Mouse (Mus musculus): ENCODE measurements at regions not wholly inside any gene's neighbourhood (a gene's known extent, or its start where the extent isn't known, plus 50 kb on each side); places are given as distances from the start of the nearest gene placed in this dataset.

DNA sequence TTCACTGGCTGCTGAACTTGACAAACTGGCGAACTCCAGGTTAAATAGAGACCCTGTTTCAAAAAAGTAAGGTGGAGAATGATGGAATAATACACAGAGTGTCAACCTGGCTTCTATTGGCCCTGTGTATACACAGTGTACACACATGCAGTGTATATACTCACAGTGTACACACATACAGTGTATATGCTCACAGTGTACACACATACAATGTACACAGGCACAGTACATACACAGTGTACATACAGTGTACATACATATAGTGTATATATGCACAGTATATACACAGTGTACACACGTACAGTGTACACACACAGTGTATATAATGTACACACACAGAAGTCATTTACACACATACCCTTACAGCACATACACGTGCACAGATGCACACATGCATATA is 52.4 kb upstream of the Aldh1b1 start:
- no peak for DNase-seq (ENCODE audit: low spot score in 2 of 2)

DNA sequence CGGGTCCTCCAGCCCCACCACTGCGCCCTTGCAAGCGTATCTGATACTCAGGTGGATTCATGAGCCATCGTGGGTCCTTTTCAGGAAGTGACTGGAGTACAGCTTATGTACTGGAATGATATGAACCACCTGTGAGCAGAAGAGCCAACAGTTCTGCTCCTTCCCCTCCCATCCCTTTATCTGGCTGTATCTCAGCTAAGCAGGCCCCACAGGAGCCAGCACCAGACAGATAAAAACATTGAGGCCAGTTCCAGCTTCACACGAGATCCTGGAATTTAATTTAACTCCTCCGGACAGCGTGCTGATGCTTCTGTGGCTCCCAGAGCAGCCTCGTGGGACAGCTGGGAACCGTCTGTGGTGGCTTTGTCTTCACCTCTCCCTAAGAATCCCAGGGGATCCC is 53.1 kb upstream of the Aldh1b1 start:
- DNase-seq (ENCODE audit: low spot score in 2 of 2) = no peak

DNA sequence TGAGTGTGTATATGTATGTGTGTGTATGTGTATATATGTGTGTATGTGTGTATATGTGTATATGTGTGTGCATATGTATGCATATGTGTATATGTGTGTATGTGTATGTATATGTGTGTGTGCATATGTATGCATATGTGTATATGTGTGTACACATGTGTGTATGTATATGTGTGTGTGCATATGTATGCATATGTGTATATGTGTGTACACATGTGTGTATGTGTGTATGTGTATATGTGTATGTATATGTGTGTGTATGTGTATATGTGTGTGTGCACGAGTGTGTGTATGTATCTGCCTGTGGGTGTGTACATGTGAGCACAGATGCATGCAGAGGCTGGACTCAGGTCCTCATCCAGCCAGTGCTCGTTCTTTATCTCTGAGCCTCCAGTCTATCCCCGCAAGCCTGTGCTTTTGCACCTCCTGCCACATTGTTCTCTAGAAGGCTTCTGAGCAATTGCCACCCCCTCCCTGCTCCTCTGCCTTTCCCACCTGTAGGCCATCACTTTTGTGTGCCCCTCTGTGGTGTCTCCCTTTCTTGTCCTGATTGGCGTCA is 53.9 kb upstream of the Aldh1b1 start:
- no peak for DNase-seq (ENCODE audit: low spot score in 2 of 2)

DNA sequence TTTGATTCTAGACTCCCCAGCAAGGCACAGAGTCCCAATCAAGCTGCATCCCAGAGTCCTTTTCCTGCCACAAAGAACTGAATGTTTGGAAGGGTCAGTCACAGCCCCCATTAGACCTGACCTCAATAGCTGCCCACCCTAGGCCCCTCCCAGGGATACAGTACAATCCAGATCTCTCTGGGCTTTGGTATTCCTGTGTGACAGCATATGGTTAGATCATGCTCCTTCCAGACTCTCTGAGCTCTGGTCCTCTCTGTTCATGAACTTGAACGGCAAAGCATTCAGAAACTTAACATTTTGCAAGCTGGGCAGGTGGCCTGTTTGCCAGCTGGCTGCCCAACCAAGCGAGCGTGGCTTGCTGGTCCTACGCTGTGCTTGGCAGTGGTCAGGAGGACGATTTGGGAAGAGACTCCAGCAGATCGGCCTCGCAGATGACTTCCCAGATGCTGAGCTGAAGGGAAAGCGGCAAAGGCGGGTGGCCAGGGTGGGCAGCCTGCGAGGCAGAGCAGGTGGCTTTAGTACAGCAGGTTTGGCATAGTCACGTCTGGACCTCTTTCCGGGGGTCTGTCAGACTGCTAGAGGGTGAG is 58.0 kb upstream of the Aldh1b1 start:
- no peak for DNase-seq (ENCODE audit: low spot score in 2 of 2)

DNA sequence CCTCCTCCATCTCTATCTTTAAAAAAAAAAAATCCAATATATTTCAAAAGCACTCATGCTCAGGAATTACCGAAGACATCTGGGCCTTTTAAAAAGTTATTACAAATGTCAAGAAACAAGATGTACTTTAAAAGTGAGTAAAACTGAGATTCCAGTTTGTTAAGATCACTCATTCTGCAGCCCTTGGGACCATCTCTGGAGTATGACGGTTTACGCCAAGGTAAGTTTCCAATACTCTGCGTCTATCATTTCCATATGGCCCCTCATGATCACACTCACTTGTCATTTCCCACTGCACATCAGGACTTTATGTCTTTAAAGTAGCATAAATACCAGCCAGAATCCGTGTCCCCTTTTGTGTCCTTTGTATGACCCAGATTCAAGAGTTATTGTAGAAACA is 58.5 kb upstream of the Aldh1b1 start:
- DNase-seq (ENCODE audit: low spot score in 2 of 2) = no peak

DNA sequence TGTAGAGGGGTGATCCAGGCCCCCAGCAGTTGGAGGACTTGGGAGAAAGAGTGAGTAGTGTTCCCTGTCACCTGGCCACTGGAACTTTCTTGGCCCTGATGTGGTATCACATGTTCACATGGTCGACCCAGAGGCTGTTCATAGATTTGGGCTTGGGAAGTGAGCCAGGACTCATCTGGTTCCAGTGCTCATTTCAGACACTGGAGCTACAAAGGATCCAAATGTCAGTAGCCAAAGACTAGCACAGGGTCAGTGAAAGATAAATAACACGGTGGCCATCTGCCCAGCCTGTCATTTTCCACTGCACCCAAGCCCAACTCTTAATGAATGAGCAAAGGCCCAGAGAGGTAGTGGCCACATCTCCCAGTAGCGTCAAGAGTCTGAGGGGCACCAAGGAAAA is 59.1 kb upstream of the Aldh1b1 start:
- DNase-seq (ENCODE audit: low spot score in 2 of 2) = no peak

DNA sequence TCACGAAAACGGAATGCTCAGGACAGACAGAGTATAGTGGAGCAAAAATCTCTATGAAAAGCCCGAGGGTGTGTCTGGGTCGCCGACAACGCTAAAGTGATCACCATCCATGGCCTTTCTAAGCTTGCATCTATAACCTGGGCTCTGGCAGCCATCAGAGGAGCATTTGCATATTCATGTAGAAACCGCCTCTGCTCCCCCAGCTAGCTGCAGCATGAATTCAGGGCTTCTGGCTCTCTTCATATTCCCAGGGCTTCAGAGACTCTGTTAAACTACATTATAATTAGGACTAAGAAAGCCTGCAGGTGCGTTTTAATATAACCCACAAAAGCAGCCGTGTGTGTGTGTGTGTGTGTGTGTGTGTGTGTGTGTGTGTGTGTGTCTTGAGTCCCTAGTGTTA is 59.7 kb upstream of the Aldh1b1 start:
- no peak for DNase-seq (ENCODE audit: low spot score in 2 of 2)

DNA sequence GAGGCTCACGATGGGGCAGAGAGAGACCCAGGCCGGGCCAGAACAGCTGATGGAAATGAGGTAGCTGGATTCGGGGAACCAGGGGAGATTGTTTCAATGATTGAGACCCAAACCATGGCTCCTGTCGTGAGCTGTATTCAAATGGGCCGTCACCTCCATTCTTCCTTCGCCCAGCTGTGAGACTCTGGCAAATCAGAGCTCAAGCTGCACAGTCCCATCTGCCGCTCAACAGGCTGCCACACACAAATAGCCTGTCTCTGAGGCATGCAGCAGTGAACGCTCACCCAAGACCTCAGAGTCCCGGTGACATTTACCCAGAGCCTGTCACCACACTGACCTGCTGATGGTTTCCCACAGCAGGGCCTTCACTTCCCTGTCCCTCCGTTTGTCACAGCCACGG is 60.1 kb upstream of the Aldh1b1 start:
- DNase-seq (ENCODE audit: low spot score in 2 of 2) = no peak

DNA sequence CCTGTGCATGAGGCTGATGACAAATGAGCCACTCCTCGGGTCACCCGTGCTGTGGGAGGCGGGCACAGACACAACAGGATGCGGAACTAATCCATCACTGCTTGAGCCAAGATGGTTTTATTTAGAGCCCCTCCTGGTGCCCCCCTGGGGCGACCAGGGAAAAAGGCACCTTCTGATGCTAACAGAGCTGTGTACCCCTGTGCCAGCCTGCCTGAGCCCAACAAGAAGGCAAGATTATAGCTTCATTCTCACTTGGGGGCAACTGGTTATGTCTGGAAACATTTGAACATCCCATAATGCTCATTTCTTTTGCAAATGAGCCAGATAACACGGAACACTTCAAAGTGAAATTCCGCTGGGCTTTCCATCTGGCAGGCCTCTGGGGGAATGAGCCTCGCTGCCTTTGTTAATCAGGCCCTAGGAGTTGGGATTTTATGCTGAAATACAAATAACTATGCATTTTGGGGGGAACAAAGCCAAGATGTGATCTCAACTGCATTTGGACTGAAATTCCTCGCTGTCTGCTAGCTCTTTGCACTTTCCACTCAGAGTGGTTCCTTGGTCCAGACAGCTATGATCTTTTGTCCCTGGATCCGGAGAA is 62.5 kb upstream of the Aldh1b1 start:
- no peak for DNase-seq (ENCODE audit: low spot score in 2 of 2)

DNA sequence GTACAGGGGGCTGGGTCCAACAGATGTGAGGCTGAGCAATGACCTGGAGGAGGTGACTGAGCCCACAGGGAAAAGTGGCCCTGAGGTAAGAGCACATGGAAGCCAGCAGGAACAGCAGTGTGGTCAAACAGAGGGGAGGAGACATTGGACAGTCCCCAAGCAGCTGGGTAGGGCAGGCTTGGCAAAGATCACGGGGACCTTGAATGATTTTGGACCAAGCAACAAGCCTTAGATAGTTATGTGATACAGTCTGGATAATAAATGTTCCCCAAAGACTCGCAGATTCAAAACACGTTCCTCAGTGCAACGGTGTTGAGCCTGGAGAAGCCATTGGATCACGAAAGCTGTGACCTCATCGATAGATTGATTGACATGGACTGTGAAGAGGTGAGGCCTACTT is 64.8 kb upstream of the Aldh1b1 start:
- DNase-seq (ENCODE audit: low spot score in 2 of 2) = no peak

DNA sequence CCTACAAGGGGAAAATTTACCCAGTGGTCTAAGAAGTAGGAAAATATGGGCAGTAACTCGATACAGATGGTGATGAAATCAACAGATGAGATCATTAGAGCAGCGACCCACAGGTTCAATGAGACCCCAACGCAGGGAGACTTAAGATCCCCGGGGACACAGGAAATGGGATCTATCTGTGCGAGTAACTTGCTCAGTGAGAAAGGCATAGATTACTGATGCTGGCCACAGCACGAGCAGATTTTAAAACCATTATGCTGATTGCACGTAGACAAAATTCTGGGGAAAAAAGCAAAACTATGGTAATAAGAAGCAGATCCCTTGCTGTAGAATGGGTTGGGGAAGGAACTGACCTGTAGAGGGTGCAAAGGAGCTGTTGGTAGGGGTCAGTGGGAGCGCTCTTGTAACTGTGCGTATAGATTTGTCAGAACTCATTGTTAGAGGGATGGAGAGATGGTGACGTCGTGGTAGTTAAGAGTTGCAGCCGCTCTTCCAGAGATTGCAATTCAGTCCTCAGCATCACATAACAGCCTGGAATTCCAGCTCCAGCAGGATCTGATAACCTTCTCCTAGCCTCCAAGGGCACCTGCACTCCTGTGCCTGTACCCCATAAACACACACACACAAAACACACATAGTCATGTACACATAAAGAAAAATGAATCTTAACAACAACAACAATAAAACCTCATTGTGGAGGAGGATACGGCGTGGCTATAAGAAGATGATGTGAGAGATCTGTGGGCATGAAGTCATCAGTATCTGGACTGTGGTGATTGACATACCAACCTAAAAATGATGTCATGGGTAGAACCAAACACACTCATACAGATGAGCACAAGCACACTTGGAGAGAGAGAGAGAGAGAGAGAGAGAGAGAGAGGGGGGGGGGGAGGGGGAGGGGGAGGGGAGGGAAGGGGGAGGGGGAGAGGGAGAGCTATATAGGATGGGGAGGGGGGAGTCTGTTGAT is 67.7 kb upstream of the Aldh1b1 start:
- no peak for DNase-seq (ENCODE audit: low spot score in 2 of 2)

DNA sequence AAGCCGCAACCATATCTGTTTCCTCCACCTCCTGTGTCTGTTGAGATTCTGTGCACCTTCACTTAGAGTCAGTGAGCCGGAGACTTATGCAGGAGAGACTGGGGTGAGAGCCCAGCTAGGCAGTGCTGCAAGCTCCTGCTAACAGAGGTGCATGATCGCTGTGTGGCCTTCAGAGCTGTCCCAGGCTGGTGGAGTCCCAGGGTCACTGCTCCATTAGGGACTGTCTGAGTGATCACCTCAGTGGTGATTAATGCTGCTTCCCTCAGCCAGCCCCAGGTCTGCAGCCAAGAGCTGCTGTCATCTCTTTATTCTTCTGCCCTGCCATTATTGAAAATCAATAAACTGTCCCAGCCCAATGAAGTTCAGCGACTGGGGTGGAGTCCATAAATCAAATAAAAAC is 69.0 kb upstream of the Aldh1b1 start:
- DNase-seq (ENCODE audit: low spot score in 2 of 2) = no peak

DNA sequence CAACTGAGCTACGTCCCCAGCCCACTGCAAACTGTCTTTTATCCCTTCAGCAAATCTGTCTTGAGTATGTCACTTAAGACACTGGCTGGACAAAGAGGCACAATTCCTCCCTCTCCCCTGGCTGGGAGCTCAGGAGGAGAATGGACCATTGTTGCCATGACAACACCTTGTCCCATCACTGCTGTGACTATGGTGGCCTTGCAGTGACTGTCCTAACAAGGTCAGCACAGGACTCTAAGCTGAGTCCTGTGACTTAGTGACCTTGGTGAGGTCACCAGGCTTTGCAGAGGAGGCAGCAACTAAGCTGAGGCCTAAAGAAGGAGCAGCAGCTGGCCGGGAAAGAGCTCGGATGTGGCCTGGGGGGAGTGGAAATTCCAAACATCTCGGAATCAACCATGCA is 70.0 kb upstream of the Aldh1b1 start:
- no peak for DNase-seq (ENCODE audit: low spot score in 2 of 2)

DNA sequence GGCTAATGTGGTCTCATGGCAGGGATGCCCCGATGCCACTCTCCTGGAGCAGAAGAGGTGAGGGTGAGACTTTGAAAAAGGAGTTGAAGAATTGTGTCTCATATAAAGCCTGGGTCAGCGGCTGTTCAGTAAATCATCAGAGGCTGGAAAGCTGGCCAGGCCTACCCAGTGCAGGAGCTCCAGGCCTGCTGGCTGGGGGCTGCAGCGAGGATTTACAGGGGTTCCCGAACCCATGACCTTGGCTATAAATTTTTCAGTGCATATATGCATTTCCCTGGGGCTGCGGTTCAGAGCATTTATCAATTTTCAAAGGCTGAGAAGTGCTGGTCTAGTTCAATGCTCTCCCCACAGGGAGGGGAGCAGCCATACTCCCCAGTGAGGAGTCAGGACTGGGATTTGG is 70.9 kb upstream of the Aldh1b1 start:
- no peak for DNase-seq (ENCODE audit: low spot score in 2 of 2)

DNA sequence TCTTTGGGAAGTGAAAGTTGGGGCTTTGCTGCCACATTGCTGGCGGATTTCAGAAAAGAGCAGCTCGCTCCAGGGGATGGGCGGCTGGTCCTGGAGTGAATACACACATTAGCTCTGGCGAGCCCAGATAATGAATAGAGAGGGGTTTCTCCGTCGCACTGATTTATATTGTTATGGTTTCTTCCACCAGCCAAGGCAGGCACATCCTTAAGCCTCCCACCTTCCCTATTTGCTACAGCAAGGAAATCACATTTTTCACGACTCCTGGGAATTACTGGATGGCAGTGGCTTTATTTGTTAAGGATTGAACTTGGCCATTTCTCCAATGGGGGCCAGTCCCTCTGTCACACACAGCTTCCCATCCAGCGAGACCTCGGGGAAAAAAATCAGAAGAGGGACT is 71.3 kb upstream of the Aldh1b1 start:
- DNase-seq (ENCODE audit: low spot score in 2 of 2) = no peak

DNA sequence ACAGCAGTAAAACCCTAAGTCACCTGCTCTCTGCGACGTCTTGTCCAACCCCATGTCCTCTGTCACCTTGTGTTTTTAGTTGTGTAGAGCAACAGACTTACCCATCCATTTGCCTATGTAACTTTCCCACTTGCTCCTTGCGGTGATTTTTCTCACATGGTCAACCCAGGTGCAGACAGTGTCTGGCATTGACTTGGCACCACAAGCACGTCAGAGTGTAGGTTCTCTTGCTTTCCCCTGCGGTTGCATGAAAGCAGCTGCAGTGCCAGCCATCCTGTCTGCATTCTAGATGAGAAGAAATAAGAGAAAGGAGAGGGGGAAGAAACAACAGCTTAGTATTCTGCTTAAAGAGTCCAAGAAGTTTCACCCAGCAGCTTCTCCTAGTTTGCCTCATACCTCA is 72.0 kb upstream of the Aldh1b1 start:
- DNase-seq (ENCODE audit: low spot score in 2 of 2) = no peak

DNA sequence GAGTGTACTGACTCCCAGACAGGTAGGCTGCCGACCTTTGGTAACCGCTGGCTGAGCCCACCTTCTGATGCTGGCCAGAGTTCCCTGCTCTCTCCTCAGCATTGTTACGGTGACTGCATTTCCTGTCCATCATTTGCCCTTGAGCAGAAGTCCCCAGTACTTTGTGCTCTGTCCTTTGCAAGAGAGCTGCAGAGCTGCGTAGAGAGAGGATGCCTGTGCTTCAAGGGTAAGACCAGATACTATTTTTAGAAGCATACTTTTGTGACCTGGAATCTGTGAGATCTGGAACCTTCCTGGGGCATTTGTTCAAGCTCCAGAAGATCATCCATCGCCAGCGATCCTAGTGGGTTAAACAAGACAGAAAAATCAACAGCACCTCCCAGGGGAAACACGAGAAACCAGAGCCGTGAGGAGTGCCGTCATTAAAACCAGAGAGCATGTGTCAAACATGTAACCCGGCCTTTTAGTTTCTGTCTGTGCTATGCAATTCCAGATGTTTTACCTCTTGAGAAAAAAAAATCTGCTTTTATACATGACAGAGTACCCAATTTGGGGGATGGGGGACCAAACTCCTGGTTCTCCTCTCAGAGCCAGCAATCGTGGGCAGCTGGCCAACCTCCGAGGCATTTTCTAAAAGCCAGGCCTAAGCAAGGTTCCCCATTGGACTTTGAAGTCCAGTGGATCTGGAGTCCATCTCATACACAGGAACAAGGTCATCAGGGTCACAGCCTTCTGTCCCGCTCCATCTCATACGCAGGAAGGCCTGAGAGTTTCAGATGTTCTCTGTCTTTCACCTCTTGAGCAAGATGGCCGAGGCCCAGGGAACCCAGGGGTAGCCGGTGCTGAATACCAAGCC is 73.5 kb upstream of the Aldh1b1 start:
- no peak for DNase-seq (ENCODE audit: low spot score in 2 of 2)

DNA sequence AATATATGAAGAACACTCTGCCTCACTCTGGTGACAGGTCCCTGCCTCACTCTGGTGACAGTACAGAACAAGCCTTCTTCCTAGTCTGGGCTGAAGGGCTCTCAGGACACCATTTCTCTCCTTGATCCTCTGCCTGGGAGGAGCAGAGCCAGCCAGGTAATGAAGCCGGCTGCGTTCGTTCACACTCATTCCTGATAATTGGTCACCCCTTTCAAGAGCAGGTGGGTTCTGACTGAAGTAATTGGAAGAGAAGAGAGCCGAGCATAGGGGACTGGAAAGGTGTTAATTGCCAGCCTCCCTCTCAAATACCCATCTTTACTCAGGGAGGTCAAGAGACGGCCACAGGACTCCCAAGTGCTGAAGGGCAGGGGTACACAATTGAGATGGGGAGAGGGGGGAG is 78.5 kb upstream of the Aldh1b1 start:
- no peak for DNase-seq (ENCODE audit: low spot score in 2 of 2)

DNA sequence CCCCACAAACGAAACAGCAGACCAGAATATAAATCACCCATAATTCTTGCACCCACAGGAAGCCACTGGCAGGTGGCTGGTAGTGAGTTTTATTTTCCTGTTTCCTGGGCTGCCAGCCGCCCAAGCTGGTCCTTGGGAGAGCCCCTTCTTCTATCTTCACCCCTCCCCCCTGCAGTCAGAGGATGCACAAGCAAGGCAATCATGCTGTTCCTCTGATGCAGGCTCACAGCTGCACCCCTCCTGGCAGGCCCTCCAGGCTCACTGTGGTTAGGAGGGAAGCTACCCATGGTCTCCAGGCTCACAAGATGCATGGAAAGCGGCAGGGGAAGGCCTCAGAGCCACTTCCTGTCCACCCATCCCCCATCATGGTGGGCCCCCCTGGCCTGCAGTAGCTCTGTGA is 79.3 kb upstream of the Aldh1b1 start:
- no peak for DNase-seq (ENCODE audit: low spot score in 2 of 2)

DNA sequence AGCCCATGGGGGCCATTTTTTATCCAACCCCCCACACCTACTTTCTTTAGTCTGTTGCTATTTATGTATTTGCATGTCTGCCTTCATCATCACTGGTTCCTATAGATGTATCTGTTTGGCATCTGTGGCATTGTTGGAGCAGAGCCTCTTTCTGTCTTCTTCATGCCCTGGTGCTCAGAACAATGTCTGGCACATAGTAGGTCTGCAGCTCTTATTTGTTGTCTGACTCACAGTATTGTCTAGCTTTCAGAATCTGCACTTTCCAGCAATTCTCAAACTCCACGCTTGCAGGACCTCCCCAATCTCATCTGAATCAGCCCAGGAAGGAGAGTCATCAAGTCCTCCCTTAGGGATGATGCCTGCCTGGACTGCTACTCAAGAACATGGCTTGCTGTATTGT is 82.9 kb upstream of the Aldh1b1 start:
- no peak for DNase-seq (ENCODE audit: low spot score in 2 of 2)

DNA sequence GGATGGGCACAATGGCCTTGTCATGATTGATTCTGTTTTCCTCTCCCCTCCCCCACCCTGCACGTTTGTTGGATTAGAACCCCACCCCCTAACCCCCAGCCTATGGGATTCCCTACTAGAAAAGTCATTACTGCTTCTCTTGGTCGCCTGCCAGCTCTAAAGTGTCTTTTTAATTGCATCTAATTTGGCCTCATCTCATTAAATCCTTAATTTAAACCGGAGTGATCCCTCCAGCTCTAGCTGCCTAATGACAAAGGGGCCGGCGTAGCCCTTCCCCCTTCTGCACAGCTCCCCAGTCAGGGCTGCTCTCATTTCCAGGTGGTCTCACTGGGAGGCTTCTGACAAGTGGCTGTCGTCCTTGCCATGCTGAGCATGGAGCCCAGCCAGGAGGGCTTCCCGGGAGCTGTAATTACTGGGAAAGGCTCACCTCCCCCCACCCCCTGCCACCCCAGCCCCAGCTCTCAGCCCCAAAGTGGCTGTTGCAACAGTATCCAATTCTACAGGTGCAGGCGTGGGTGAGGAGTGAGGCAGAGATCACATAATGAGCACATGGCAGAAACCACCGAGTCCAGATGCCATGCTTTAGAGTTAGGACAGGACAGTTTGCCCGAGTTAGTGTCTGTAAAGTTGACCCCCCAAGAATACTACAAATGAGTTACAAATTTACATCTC is 84.8 kb upstream of the Aldh1b1 start:
- no peak for DNase-seq (ENCODE audit: low spot score in 2 of 2)
